In genomic region chr7:19119631-19120429, GRCm38 (mm10) we compare ENCODE assay signal across 8 mouse cellular contexts. TPM values are rescaled to one million over a fixed set of nuclear protein-coding genes. Genes with fewer than 3 reads are reported as not detected.
DNase-seq lines count a peak whose midpoint lies in the region; ATAC-seq and TF ChIP-seq lines count a peak whose summit lies in the region.

TSS of gene Fbxo46 (plus strand) at chr7:19119859.

- no peak within 1 kb of the TSS for H3K27ac ChIP-seq in embryonic facial prominence, embryonic 14.5 days (replicated peaks; ENCODE audit: low read depth, low read length)
- peak within 1 kb of the TSS; percentile 84 for H3K27ac ChIP-seq in heart, adult 2 months
- peak within 1 kb of the TSS; percentile 28; the same call in 1 of the 2 replicates for H3K27ac ChIP-seq in limb, embryonic 13.5 days
- peak within 1 kb of the TSS; percentile 59 for H3K27ac ChIP-seq in midbrain, embryonic 16.5 days (ENCODE audit: low read length)

- H3K36me3 ChIP-seq in embryonic facial prominence, embryonic 14.5 days (ENCODE audit: control insufficient read depth, insufficient read depth, low read length) = no peaks in the 10 kb centered on the region
- H3K36me3 ChIP-seq in heart, adult 2 months (ENCODE audit: control insufficient read depth, insufficient read depth, low read length) = no peaks in the 10 kb centered on the region; the same call in 1 of the 2 replicates
- peaks cover 2% of the 10 kb centered on the region; the same call in 1 of the 2 replicates for H3K36me3 ChIP-seq in limb, embryonic 13.5 days
- no peaks in the 10 kb centered on the region for H3K36me3 ChIP-seq in midbrain, embryonic 16.5 days (ENCODE audit: control insufficient read depth, insufficient read depth, low read length)

- H3K27me3 ChIP-seq in embryonic facial prominence, embryonic 14.5 days (replicated peaks; ENCODE audit: control insufficient read depth, insufficient read depth, low read length) = no peaks in the 10 kb centered on the region
- no peaks in the 10 kb centered on the region for H3K27me3 ChIP-seq in heart, adult 2 months (ENCODE audit: control insufficient read depth, insufficient read depth, low read length)
- no peaks in the 10 kb centered on the region for H3K27me3 ChIP-seq in limb, embryonic 13.5 days
- H3K27me3 ChIP-seq in midbrain, embryonic 16.5 days (ENCODE audit: control insufficient read depth, insufficient read depth, low read depth, low read length) = no peaks in the 10 kb centered on the region

- peak within 1 kb of the TSS; percentile 61 for H3K4me3 ChIP-seq in embryonic facial prominence, embryonic 14.5 days (ENCODE audit: low read depth, low read length)
- peak within 1 kb of the TSS; percentile 86 for H3K4me3 ChIP-seq in heart, adult 2 months
- peak within 1 kb of the TSS; percentile 71 for H3K4me3 ChIP-seq in limb, embryonic 13.5 days
- peak within 1 kb of the TSS; percentile 71 for H3K4me3 ChIP-seq in midbrain, embryonic 16.5 days (ENCODE audit: low read depth, low read length)

- peak within 1 kb of the TSS; percentile 76 for H3K9ac ChIP-seq in embryonic facial prominence, embryonic 14.5 days (ENCODE audit: low read depth, low read length)
- peak within 1 kb of the TSS; percentile 58 for H3K9ac ChIP-seq in heart, adult 2 months (ENCODE audit: low read depth, low read length)
- H3K9ac ChIP-seq in limb, embryonic 13.5 days = peak within 1 kb of the TSS; percentile 83
- peak within 1 kb of the TSS; percentile 76 for H3K9ac ChIP-seq in midbrain, embryonic 16.5 days (ENCODE audit: low read depth, low read length)

- WGBS in embryonic facial prominence, embryonic 14.5 days = 2% methylated on average over 34 of the region's 34 CpGs
- 2% methylated on average over 34 of the region's 34 CpGs for WGBS in heart, adult 2 months
- 4% methylated on average over 34 of the region's 34 CpGs for WGBS in limb, embryonic 13.5 days
- 2% methylated on average over 34 of the region's 34 CpGs for WGBS in midbrain, embryonic 16.5 days

- intact Hi-C loops in heart, adult 2 months (cut with DNase I) = loop anchor here (1.0 to 2.0 kb wide), 2 partner anchors 10 to 95 kb away; partner anchors contain the start of gene Sympk

- ATAC-seq in embryonic facial prominence, embryonic 14.5 days (ENCODE audit: low read depth) = peak; percentile 97
- ATAC-seq in limb, embryonic 13.5 days (ENCODE audit: low FRiP score, low read depth) = peak; percentile 94
- peak; percentile 93 for ATAC-seq in midbrain, embryonic 16.5 days

- peaks cover 9% of the 10 kb centered on the region for H3K4me1 ChIP-seq in embryonic facial prominence, embryonic 14.5 days (ENCODE audit: control insufficient read depth, insufficient read depth, low read length)
- H3K4me1 ChIP-seq in heart, adult 2 months (ENCODE audit: control insufficient read depth, insufficient read depth, low read length) = peaks cover 4% of the 10 kb centered on the region
- H3K4me1 ChIP-seq in limb, embryonic 13.5 days = peaks cover 22% of the 10 kb centered on the region
- H3K4me1 ChIP-seq in midbrain, embryonic 16.5 days (ENCODE audit: control insufficient read depth, insufficient read depth, low read length) = peaks cover 20% of the 10 kb centered on the region

- DNase-seq in 3T3-L1 (ENCODE audit: low read depth, low spot score) = peak; percentile 98
- DNase-seq in adrenal gland, postnatal 4 days (ENCODE audit: low spot score in 2 of 2) = peak; percentile 67 to 84
- DNase-seq in embryonic facial prominence, embryonic 14.5 days (ENCODE audit: low spot score) = peak; percentile 99
- DNase-seq in heart, adult 2 months = peak; percentile 92 to 95
- peak; percentile 96 to 98 for DNase-seq in kidney, adult 8-10 months
- DNase-seq in spleen, postnatal 10 days (ENCODE audit: low spot score in 2 of 2) = peak; percentile 85 to 93

- peak; percentile 94 for TF ChIP-seq POLR2A in heart, adult 2 months (IDR thresholded peaks at IDR 0.05; ENCODE audit: insufficient read depth, low read depth, low read length)

- TF ChIP-seq CTCF in heart, adult 2 months (IDR thresholded peaks at IDR 0.05) = no peak

- H3K79me2 ChIP-seq in heart, adult 2 months (replicated peaks; ENCODE audit: control insufficient read depth, insufficient read depth, low read length) = peaks cover 5% of the 10 kb centered on the region

- TF ChIP-seq EP300 in heart, adult 2 months (IDR thresholded peaks at IDR 0.05; ENCODE audit: insufficient read depth, low read depth, low read length) = 0 out of 2 replicates have a peak, but pooled peaks have one; percentile 39

- 0 out of 2 replicates have a peak, but pooled peaks cover 14% of the 10 kb centered on the region for H3K9me3 ChIP-seq in embryonic facial prominence, embryonic 14.5 days (ENCODE audit: control insufficient read depth, low read length)
- peaks cover 9% of the 10 kb centered on the region; the same call in 1 of the 2 replicates for H3K9me3 ChIP-seq in limb, embryonic 13.5 days
- no peaks in the 10 kb centered on the region; the same call in 1 of the 2 replicates for H3K9me3 ChIP-seq in midbrain, embryonic 16.5 days (replicated peaks; ENCODE audit: control insufficient read depth, low read length, poor library complexity, severe bottlenecking)

- peak within 1 kb of the TSS; percentile 69 for H3K4me2 ChIP-seq in embryonic facial prominence, embryonic 14.5 days (ENCODE audit: low read depth, low read length)
- peak within 1 kb of the TSS; percentile 91 for H3K4me2 ChIP-seq in limb, embryonic 13.5 days (replicated peaks)
- H3K4me2 ChIP-seq in midbrain, embryonic 16.5 days (ENCODE audit: low read length) = peak within 1 kb of the TSS; percentile 87

RNA-seq across cellular contexts. Expression of gene Fbxo46, which starts in this region (rescaled TPM):
- 10 to 100 TPM; 13.7 to 14.6 TPM for total RNA-seq in adrenal gland, postnatal 4 days (2021)
- polyA plus RNA-seq in embryonic facial prominence, embryonic 14.5 days (2014; fragmentation: Nextera tagmentation; extraction: Ambion mirVana) = 9.1 and 9.2 TPM in 2 replicates
- 1 to 10 TPM; 4.5 to 5.2 TPM for total RNA-seq in heart, adult 2 months (2021)
- polyA plus RNA-seq in heart, adult 2 months (2012; rRNA removed) = 3.3 and 5.4 TPM in 2 replicates
- 16.8 and 19.1 TPM in 2 replicates for polyA plus RNA-seq in limb, embryonic 13.5 days (2015; fragmentation: Nextera tagmentation; extraction: Ambion mirVana)
- 18.2 and 21.1 TPM in 2 replicates for polyA plus RNA-seq in midbrain, embryonic 16.5 days (2015; fragmentation: Nextera tagmentation; extraction: Ambion mirVana)
